Mouse (Mus musculus) limb, embryonic 13.5 days (tissue): Measurements from ENCODE around the gene Alox12b. TPM values are rescaled to one million over a fixed set of nuclear protein-coding genes. Genes with fewer than 3 reads are reported as not detected.

Experiments used
- ATAC-seq: fragments of 200-750 bp; cut with Nextera tagmentation; 2 replicates; pipeline ENCODE4 v1.8.0; 2017; ENCODE audit warnings: low read depth, moderate number of reproducible peaks, moderate TSS enrichment; ENCODE audit not compliant: low FRiP score
- H3K27ac ChIP-seq: fragments of 300-500 bp; sonication (generic); 2 replicates; pipeline ENCODE4 v1.5.1; 2015; ENCODE audit warnings: inconsistent platforms, mild to moderate bottlenecking, moderate library complexity
- H3K27me3 ChIP-seq: fragments of 300-500 bp; sonication (generic); 2 replicates; pipeline ENCODE4 v1.6.1; 2015; ENCODE audit warnings: mild to moderate bottlenecking, inconsistent platforms
- H3K36me3 ChIP-seq: fragments of 300-500 bp; sonication (generic); 2 replicates; pipeline ENCODE4 v1.6.1; 2015; ENCODE audit warnings: inconsistent platforms, mild to moderate bottlenecking, moderate library complexity
- H3K4me1 ChIP-seq: fragments of 300-500 bp; sonication (generic); 2 replicates; pipeline ENCODE4 v1.6.1; 2015; ENCODE audit warnings: inconsistent platforms
- H3K4me2 ChIP-seq: fragments of 300-500 bp; sonication (generic); replicated peaks from 2 replicates; pipeline ENCODE4 v1.6.1; 2015; ENCODE audit warnings: inconsistent platforms, mild to moderate bottlenecking, moderate library complexity
- H3K4me3 ChIP-seq: fragments of 300-500 bp; sonication (generic); 2 replicates; pipeline ENCODE4 v1.5.1; 2015; ENCODE audit warnings: moderate library complexity, mild to moderate bottlenecking, inconsistent platforms
- H3K9ac ChIP-seq: fragments of 300-500 bp; sonication (generic); 2 replicates; pipeline ENCODE4 v1.6.1; 2015; ENCODE audit warnings: mild to moderate bottlenecking, inconsistent platforms
- H3K9me3 ChIP-seq: fragments of 300-500 bp; sonication (generic); 2 replicates; pipeline ENCODE4 v1.6.1; 2016; ENCODE audit warnings: inconsistent platforms
- WGBS: fragments of 180-500 bp; shearing (Covaris S2); methylation state at CpG from one replicate; pipeline ENCODE4 v1.1.7; 2015; 5-methylcytosine and 5-hydroxymethylcytosine counted together
- polyA plus RNA-seq: library from polyadenylated mRNA; unstranded; fragments of >200 nt; fragmentation: Nextera tagmentation; extraction: Ambion mirVana; gene quantifications from 2 replicates; pipeline ENCODE4 v1.2.1, GENCODE M21; 2015

Alox12b gene
- polyA plus RNA-seq, 1 experiment from 2014 or later = 0.25 TPM

- Histone ChIP-seq H3K9ac (no peak overlapping the region), H3K4me3 (no peak overlapping the region), H3K27ac (no peak overlapping the region), H3K27me3 (no peaks in the 10 kb centered on the region), H3K36me3 (no peaks in the 10 kb centered on the region), H3K4me2 (no peak overlapping the region), H3K9me3 (no peaks in the 10 kb centered on the region), H3K4me1 (no peaks in the 10 kb centered on the region)
- no peak for ATAC-seq
- WGBS = 94% methylated on average over 5 of the region's 5 CpGs
Observed at GRCm38 (mm10) chr11:69185031-69185430, 28.2 kb downstream of the Alox12b start.

- no peaks in the 10 kb centered on the region for H3K27me3 ChIP-seq
- no peaks in the 10 kb centered on the region for H3K4me1 ChIP-seq
- no peak overlapping the region for H3K27ac ChIP-seq
- WGBS = 83% methylated on average over 6 of the region's 6 CpGs
- H3K9me3 ChIP-seq = no peaks in the 10 kb centered on the region
- no peak overlapping the region for H3K4me3 ChIP-seq
- no peak overlapping the region for H3K4me2 ChIP-seq
- no peaks in the 10 kb centered on the region for H3K36me3 ChIP-seq
- H3K9ac ChIP-seq = no peak overlapping the region
- ATAC-seq = no peak
Observed at GRCm38 (mm10) chr11:69185936-69186335, 29.1 kb downstream of the Alox12b start.

- 2% methylated on average over 1 of the region's 1 CpGs for WGBS
- no peaks in the 10 kb centered on the region for H3K9me3 ChIP-seq
- H3K36me3 ChIP-seq = no peaks in the 10 kb centered on the region
- no peak overlapping the region for H3K27ac ChIP-seq
- no peak overlapping the region for H3K4me3 ChIP-seq
- ATAC-seq = no peak
- H3K9ac ChIP-seq = no peak overlapping the region
- H3K4me1 ChIP-seq = peaks cover 11% of the 10 kb centered on the region
- no peak overlapping the region for H3K4me2 ChIP-seq
- H3K27me3 ChIP-seq = peaks cover 41% of the 10 kb centered on the region
Observed at GRCm38 (mm10) chr11:69192840-69193239, 36.1 kb downstream of the Alox12b start.

GRCm38 (mm10) chr11:69196766-69197165 lies 40.0 kb downstream of the Alox12b start:
- no peak overlapping the region for H3K27ac ChIP-seq
- H3K4me2 ChIP-seq = peak overlapping the region; percentile 58
- H3K9me3 ChIP-seq = no peaks in the 10 kb centered on the region
- H3K36me3 ChIP-seq = no peaks in the 10 kb centered on the region
- H3K4me1 ChIP-seq = peaks cover 12% of the 10 kb centered on the region
- ATAC-seq = no peak
- H3K4me3 ChIP-seq = peak overlapping the region; percentile 29
- peak overlapping the region; percentile 31; the same call in 1 of the 2 replicates for H3K9ac ChIP-seq
- WGBS = 11% methylated on average over 5 of the region's 5 CpGs
- peaks cover 58% of the 10 kb centered on the region for H3K27me3 ChIP-seq

- Histone ChIP-seq H3K4me3 (peak overlapping the region; percentile 29), H3K27ac (no peak overlapping the region), H3K4me2 (peak overlapping the region; percentile 58), H3K27me3 (peaks cover 58% of the 10 kb centered on the region), H3K9me3 (no peaks in the 10 kb centered on the region), H3K9ac (peak overlapping the region; percentile 31), H3K36me3 (no peaks in the 10 kb centered on the region), H3K4me1 (peaks cover 12% of the 10 kb centered on the region)
- WGBS = 1% methylated on average over 14 of the region's 14 CpGs
- ATAC-seq = no peak
Observed at GRCm38 (mm10) chr11:69197194-69197593, 40.4 kb downstream of the Alox12b start.

GRCm38 (mm10) chr11:69197743-69198142 lies 41.0 kb downstream of the Alox12b start, which contains the start of gene Alox8:
Gene Alox8, minus strand, starts transcription at chr11:69197843.
- ATAC-seq = no peak
- H3K9ac ChIP-seq = peak within 1 kb of the TSS; percentile 31
- peaks cover 12% of the 10 kb centered on the region for H3K4me1 ChIP-seq
- no peak within 1 kb of the TSS for H3K27ac ChIP-seq
- peaks cover 58% of the 10 kb centered on the region for H3K27me3 ChIP-seq
- no peaks in the 10 kb centered on the region for H3K36me3 ChIP-seq
- H3K9me3 ChIP-seq = no peaks in the 10 kb centered on the region
- 27% methylated on average over 6 of the region's 6 CpGs for WGBS
- H3K4me2 ChIP-seq = peak within 1 kb of the TSS; percentile 58
- H3K4me3 ChIP-seq = peak within 1 kb of the TSS; percentile 29

- Histone ChIP-seq H3K36me3 (no peaks in the 10 kb centered on the region), H3K27ac (no peak overlapping the region), H3K4me3 (no peak overlapping the region), H3K9me3 (no peaks in the 10 kb centered on the region), H3K4me2 (no peak overlapping the region), H3K9ac (no peak overlapping the region), H3K4me1 (peaks cover 12% of the 10 kb centered on the region), H3K27me3 (peaks cover 47% of the 10 kb centered on the region)
- WGBS = 81% methylated on average over 1 of the region's 1 CpGs
- ATAC-seq = no peak
Observed at GRCm38 (mm10) chr11:69199251-69199650, 42.5 kb downstream of the Alox12b start.

- H3K27me3 ChIP-seq = peaks cover 41% of the 10 kb centered on the region
Observed at GRCm38 (mm10) chr11:69200231-69200630, 43.4 kb downstream of the Alox12b start.

GRCm38 (mm10) chr11:69202469-69203230 lies 45.9 kb downstream of the Alox12b start:
- Histone ChIP-seq H3K4me1 (peaks cover 3% of the 10 kb centered on the region; the same call in 1 of the 2 replicates), H3K36me3 (no peaks in the 10 kb centered on the region), H3K27me3 (peaks cover 18% of the 10 kb centered on the region), H3K4me2 (no peak overlapping the region), H3K27ac (no peak overlapping the region), H3K4me3 (no peak overlapping the region), H3K9ac (no peak overlapping the region), H3K9me3 (no peaks in the 10 kb centered on the region)
- no peak for ATAC-seq
- 81% methylated on average over 13 of the region's 13 CpGs for WGBS

More at GRCm38 (mm10) chr11:69200231-69200630, 43.4 kb downstream of the Alox12b start:
- H3K27ac ChIP-seq = no peak overlapping the region
- no peak overlapping the region for H3K9ac ChIP-seq
- ATAC-seq = no peak
- no peaks in the 10 kb centered on the region for H3K36me3 ChIP-seq
- H3K4me1 ChIP-seq = peaks cover 12% of the 10 kb centered on the region
- H3K4me3 ChIP-seq = no peak overlapping the region
- no peak overlapping the region for H3K4me2 ChIP-seq
- H3K9me3 ChIP-seq = no peaks in the 10 kb centered on the region
- 41% methylated on average over 6 of the region's 6 CpGs for WGBS

GRCm38 (mm10) chr11:69211431-69211830 lies 54.6 kb downstream of the Alox12b start:
- H3K4me2 ChIP-seq = peak overlapping the region; percentile 47
- no peaks in the 10 kb centered on the region for H3K9me3 ChIP-seq
- no peaks in the 10 kb centered on the region for H3K4me1 ChIP-seq
- peak overlapping the region; percentile 29 for H3K4me3 ChIP-seq
- H3K27me3 ChIP-seq = 0 out of 2 replicates have a peak, but pooled peaks cover 4% of the 10 kb centered on the region
- no peaks in the 10 kb centered on the region for H3K36me3 ChIP-seq
- no peak for ATAC-seq
- H3K27ac ChIP-seq = no peak overlapping the region
- 28% methylated on average over 2 of the region's 2 CpGs for WGBS
- H3K9ac ChIP-seq = no peak overlapping the region

GRCm38 (mm10) chr11:69217411-69217810 lies 60.6 kb downstream of the Alox12b start:
- H3K9me3 ChIP-seq = no peaks in the 10 kb centered on the region
- H3K4me1 ChIP-seq = no peaks in the 10 kb centered on the region
- H3K4me3 ChIP-seq = no peak overlapping the region
- H3K27me3 ChIP-seq = no peaks in the 10 kb centered on the region
- 88% methylated on average over 5 of the region's 5 CpGs for whole genome bisulfite sequencing
- H3K27ac ChIP-seq = no peak overlapping the region
- no peak overlapping the region for H3K4me2 ChIP-seq
- no peak overlapping the region for H3K9ac ChIP-seq
- no peak for ATAC-seq
- H3K36me3 ChIP-seq = no peaks in the 10 kb centered on the region

GRCm38 (mm10) chr11:69218661-69219060 lies 61.9 kb downstream of the Alox12b start:
- H3K27me3 ChIP-seq = no peaks in the 10 kb centered on the region
- no peak overlapping the region for H3K9ac ChIP-seq
- H3K4me1 ChIP-seq = no peaks in the 10 kb centered on the region
- WGBS = 57% methylated on average over 2 of the region's 2 CpGs
- H3K4me3 ChIP-seq = no peak overlapping the region
- no peaks in the 10 kb centered on the region for H3K36me3 ChIP-seq
- no peaks in the 10 kb centered on the region for H3K9me3 ChIP-seq
- no peak for ATAC-seq
- no peak overlapping the region for H3K4me2 ChIP-seq
- H3K27ac ChIP-seq = no peak overlapping the region
